Mouse (Mus musculus) liver, adult 2 months (tissue): Measurements from ENCODE around the gene Clmp. TPM values are rescaled to one million over a fixed set of nuclear protein-coding genes. Genes with fewer than 3 reads are reported as not detected.

Experiments
- DNase-seq: peaks from one replicate; pipeline ENCODE4 v3.0.0-alpha.2; 2011; ENCODE audit warnings: low read depth, low spot score; ENCODE audit errors: extremely low read depth
- H3K27ac ChIP-seq: fragments of 200-500 bp; replicated peaks from 2 replicates; pipeline ENCODE4 v1.5.1; 2012; ENCODE audit warnings: low read depth, mild to moderate bottlenecking, control low read depth, inconsistent platforms, low read length; ENCODE audit not compliant: insufficient read depth
- H3K27me3 ChIP-seq: fragments of 200-500 bp; 2 replicates; pipeline ENCODE4 v1.6.1; 2012; ENCODE audit warnings: mild to moderate bottlenecking, moderate library complexity, low read length, inconsistent platforms; ENCODE audit not compliant: control insufficient read depth, insufficient read depth
- H3K36me3 ChIP-seq: fragments of 200-500 bp; 2 replicates; pipeline ENCODE4 v1.6.1; 2012; ENCODE audit warnings: low read length, inconsistent platforms; ENCODE audit not compliant: control insufficient read depth, insufficient read depth
- H3K4me1 ChIP-seq: fragments of 200-500 bp; 2 replicates; pipeline ENCODE4 v1.6.1; 2011; ENCODE audit warnings: low read length; ENCODE audit not compliant: control insufficient read depth, insufficient read depth
- H3K4me3 ChIP-seq: fragments of 200-500 bp; 2 replicates; pipeline ENCODE4 v1.5.1; 2011; ENCODE audit warnings: low read depth, mild to moderate bottlenecking, control low read depth, low read length, moderate library complexity; ENCODE audit not compliant: insufficient read depth
- H3K79me2 ChIP-seq: fragments of 200-500 bp; 2 replicates; pipeline ENCODE4 v1.6.1; 2012; ENCODE audit warnings: inconsistent platforms, mild to moderate bottlenecking, low read length, moderate library complexity; ENCODE audit not compliant: control insufficient read depth, insufficient read depth
- H3K9ac ChIP-seq: fragments of 200-500 bp; 2 replicates; pipeline ENCODE4 v1.6.1; 2012; ENCODE audit warnings: low read depth, mild to moderate bottlenecking, control low read depth, inconsistent platforms, low read length
- CTCF ChIP-seq: fragments of 200-500 bp; IDR thresholded peaks from 2 replicates; pipeline ENCODE4 v1.5.1; 2011; ENCODE audit warnings: low read depth, low read length, control low read depth
- POLR2A ChIP-seq: fragments of 200-500 bp; IDR thresholded peaks from 2 replicates; pipeline ENCODE4 v1.6.1; 2011; ENCODE audit warnings: low read length, control low read depth; ENCODE audit not compliant: insufficient read depth; ENCODE audit errors: extremely low read depth
- WGBS: fragments of 180-500 bp; shearing (Covaris S2); methylation state at CpG from one replicate; pipeline ENCODE4 v1.1.7; 2018; 5-methylcytosine and 5-hydroxymethylcytosine counted together
- polyA plus RNA-seq: library from polyadenylated mRNA; depleted of rRNA; stranded (reverse); fragments of >200 nt; gene quantifications from 2 replicates; pipeline ENCODE4 v1.2.3, GENCODE M21; 2012
- total RNA-seq: library from RNA; depleted of rRNA; stranded (reverse); fragments of >200 nt; gene quantifications from 2 replicates; pipeline ENCODE4 v1.2.3, GENCODE M21; 2014

Gene Clmp
- total and polyA plus RNA-seq, 2 experiments: 0.46 to 1.3 TPM

GRCm38 (mm10) chr9:40686421-40686899 is 698 bp downstream of the Clmp start:
- H3K27me3 ChIP-seq: peaks cover 8% of the 10 kb centered on the region; the same call in 1 of the 2 replicates
- no peak for TF ChIP-seq CTCF
- 4% methylated on average over 23 of the region's 23 CpGs for WGBS
- DNase-seq: no peak
- peak overlapping the region; percentile 4 for H3K9ac ChIP-seq
- peak overlapping the region; percentile 28; the same call in 1 of the 2 replicates for H3K4me3 ChIP-seq
- H3K79me2 ChIP-seq: no peaks in the 10 kb centered on the region
- H3K27ac ChIP-seq: no peak overlapping the region
- no peaks in the 10 kb centered on the region for H3K4me1 ChIP-seq
- no peaks in the 10 kb centered on the region for H3K36me3 ChIP-seq

GRCm38 (mm10) chr9:40687053-40687452 is 1.3 kb downstream of the Clmp start:
- WGBS: 65% methylated on average over 5 of the region's 5 CpGs
- no peaks in the 10 kb centered on the region for H3K36me3 ChIP-seq
- no peak overlapping the region for H3K9ac ChIP-seq
- no peak overlapping the region for H3K4me3 ChIP-seq
- no peak for DNase-seq
- no peak overlapping the region for H3K27ac ChIP-seq
- no peaks in the 10 kb centered on the region for H3K79me2 ChIP-seq
- H3K4me1 ChIP-seq: no peaks in the 10 kb centered on the region
- peaks cover 8% of the 10 kb centered on the region; the same call in 1 of the 2 replicates for H3K27me3 ChIP-seq
- no peak for TF ChIP-seq CTCF
- no peak for TF ChIP-seq POLR2A

- Histone ChIP-seq H3K9ac (no peak overlapping the region), H3K27ac (no peak overlapping the region), H3K4me3 (no peak overlapping the region), H3K27me3 (peaks cover 8% of the 10 kb centered on the region; the same call in 1 of the 2 replicates), H3K4me1 (no peaks in the 10 kb centered on the region), H3K36me3 (no peaks in the 10 kb centered on the region), H3K79me2 (no peaks in the 10 kb centered on the region)
- WGBS: 66% methylated on average over 3 of the region's 3 CpGs
- DNase-seq: no peak
- TF ChIP-seq POLR2A (no peak), CTCF (no peak)
Measured at GRCm38 (mm10) chr9:40687553-40687952, 1.8 kb downstream of the Clmp start.

DNA sequence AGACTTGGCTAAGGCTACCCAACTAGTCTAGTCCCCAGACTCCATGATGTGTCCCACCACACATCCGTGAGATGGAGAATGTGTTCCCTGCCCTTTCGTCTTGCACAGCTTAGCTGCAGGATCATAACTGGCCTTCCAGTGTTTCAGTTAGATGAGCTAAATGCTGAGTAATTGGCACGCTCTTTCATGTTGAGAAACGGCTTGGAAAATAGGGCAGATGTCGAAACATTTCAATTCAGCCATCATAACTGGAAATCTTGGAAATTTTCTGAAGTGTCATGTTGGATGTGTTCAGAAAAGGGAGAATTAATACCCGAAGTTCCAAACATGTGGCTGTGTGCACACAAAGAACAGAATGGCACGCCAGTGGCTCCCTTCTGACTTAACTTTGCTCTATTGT is 4.7 kb downstream of the Clmp start:
- H3K27ac ChIP-seq: no peak overlapping the region
- H3K4me1 ChIP-seq: no peaks in the 10 kb centered on the region
- H3K79me2 ChIP-seq: no peaks in the 10 kb centered on the region
- TF ChIP-seq POLR2A (no peak), CTCF (no peak)
- no peak overlapping the region for H3K4me3 ChIP-seq
- no peaks in the 10 kb centered on the region for H3K36me3 ChIP-seq
- peaks cover 8% of the 10 kb centered on the region; the same call in 1 of the 2 replicates for H3K27me3 ChIP-seq
- H3K9ac ChIP-seq: no peak overlapping the region
- DNase-seq: peak; percentile 46
- 70% methylated on average over 7 of the region's 7 CpGs for WGBS

DNA sequence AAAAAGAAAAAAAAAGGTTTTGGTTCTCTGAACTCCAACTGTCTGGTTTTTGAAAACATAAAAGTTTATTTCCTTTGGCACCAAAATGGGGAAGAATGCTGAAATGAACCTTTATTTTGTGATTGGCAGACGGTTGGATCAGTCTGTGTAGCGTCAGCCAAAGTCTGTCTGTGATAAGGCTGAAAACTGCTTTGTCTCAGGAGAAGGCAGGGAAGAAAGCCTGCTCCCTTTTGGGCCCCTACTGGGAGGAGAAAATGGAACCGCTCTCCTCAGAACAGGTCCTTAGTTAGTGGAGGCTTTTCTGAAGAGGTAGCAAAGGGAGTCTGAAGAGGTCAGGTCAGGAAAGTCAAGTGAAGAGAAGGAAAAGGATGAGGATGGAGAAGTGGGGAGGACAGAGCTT is 7.3 kb downstream of the Clmp start:
- Histone ChIP-seq H3K36me3 (no peaks in the 10 kb centered on the region), H3K4me3 (no peak overlapping the region), H3K79me2 (no peaks in the 10 kb centered on the region), H3K9ac (no peak overlapping the region), H3K4me1 (no peaks in the 10 kb centered on the region), H3K27ac (no peak overlapping the region), H3K27me3 (no peaks in the 10 kb centered on the region)
- 62% methylated on average over 3 of the region's 3 CpGs for WGBS
- TF ChIP-seq POLR2A: no peak
- TF ChIP-seq CTCF: no peak
- DNase-seq: no peak

GRCm38 (mm10) chr9:40693768-40694167 is 8.0 kb downstream of the Clmp start:
- no peaks in the 10 kb centered on the region for H3K4me1 ChIP-seq
- 69% methylated on average over 5 of the region's 5 CpGs for WGBS
- no peak for DNase-seq
- H3K9ac ChIP-seq: no peak overlapping the region
- H3K27ac ChIP-seq: no peak overlapping the region
- H3K4me3 ChIP-seq: no peak overlapping the region
- H3K27me3 ChIP-seq: no peaks in the 10 kb centered on the region
- no peaks in the 10 kb centered on the region for H3K36me3 ChIP-seq
- H3K79me2 ChIP-seq: no peaks in the 10 kb centered on the region
- TF ChIP-seq CTCF (no peak), POLR2A (no peak)
